Mouse (Mus musculus) telencephalon, adult 2 months (tissue): ENCODE results near the gene Tbrg4.
A peak's percentile ranks its signal among the peaks of the same experiment; 100 is the strongest.

Experiments
- DNase-seq: peaks from one replicate; pipeline ENCODE4 v3.0.0-alpha.2; 2011; ENCODE audit warnings: low read depth, low spot score

Gene Tbrg4

GRCm38 (mm10) chr11:6624619-6625382 is 1.1 kb downstream of the Tbrg4 start:
- no peak for DNase-seq

- no peak for DNase-seq
Measured at GRCm38 (mm10) chr11:6623704-6624103, 2.2 kb downstream of the Tbrg4 start.

GRCm38 (mm10) chr11:6615250-6616205 is 10.3 kb downstream of the Tbrg4 start:
- DNase-seq: no peak

GRCm38 (mm10) chr11:6605491-6606399 is 20.1 kb downstream of the Tbrg4 start, which contains the start of gene Nacad:
Gene Nacad (minus strand): TSS chr11:6606053.
- DNase-seq: peak; percentile 94

GRCm38 (mm10) chr11:6605021-6605481 is 20.8 kb downstream of the Tbrg4 start:
- no peak for DNase-seq

- DNase-seq: no peak
Measured at GRCm38 (mm10) chr11:6604604-6604936, 21.3 kb downstream of the Tbrg4 start.

GRCm38 (mm10) chr11:6603887-6604603 is 21.8 kb downstream of the Tbrg4 start:
- peak; percentile 61 for DNase-seq

GRCm38 (mm10) chr11:6603224-6603623 is 22.6 kb downstream of the Tbrg4 start:
- no peak for DNase-seq

GRCm38 (mm10) chr11:6602662-6603061 is 23.2 kb downstream of the Tbrg4 start:
- DNase-seq: no peak

GRCm38 (mm10) chr11:6601649-6602480 is 24.0 kb downstream of the Tbrg4 start:
- no peak for DNase-seq

- DNase-seq: no peak
Measured at GRCm38 (mm10) chr11:6600284-6600944, 25.5 kb downstream of the Tbrg4 start.

- no peak for DNase-seq
Measured at GRCm38 (mm10) chr11:6599831-6600230, 26.0 kb downstream of the Tbrg4 start.

- no peak for DNase-seq
Measured at GRCm38 (mm10) chr11:6599011-6599681, 26.7 kb downstream of the Tbrg4 start.

- DNase-seq: no peak
Measured at GRCm38 (mm10) chr11:6598191-6598889, 27.5 kb downstream of the Tbrg4 start.

- DNase-seq: no peak
Measured at GRCm38 (mm10) chr11:6597523-6597922, 28.3 kb downstream of the Tbrg4 start.

- DNase-seq: no peak
Measured at GRCm38 (mm10) chr11:6596616-6597015, 29.3 kb downstream of the Tbrg4 start.

- no peak for DNase-seq
Measured at GRCm38 (mm10) chr11:6596205-6596604, 29.7 kb downstream of the Tbrg4 start.

- no peak for DNase-seq
Measured at GRCm38 (mm10) chr11:6595339-6595738, 30.5 kb downstream of the Tbrg4 start.
